Mouse (Mus musculus) embryonic fibroblast, embryonic 13.5 days (primary cell): ENCODE measurements around the gene Sdk2.

ENCODE experiments used
- CTCF ChIP-seq: IDR thresholded peaks from 2 replicates; pipeline ENCODE4 v1.5.1; 2011; ENCODE audit warnings: mild to moderate bottlenecking, control low read depth, low read length, moderate library complexity, borderline replicate concordance; ENCODE audit not compliant: insufficient read depth
- POLR2A ChIP-seq: IDR thresholded peaks from 2 replicates; pipeline ENCODE4 v1.6.1; 2011; ENCODE audit warnings: low read depth, mild to moderate bottlenecking, control low read depth, low read length, moderate library complexity

GRCm38 (mm10) chr11:114093175-114093574, 26.3 kb upstream of the Sdk2 start:
- TF ChIP-seq CTCF (no peak), POLR2A (no peak)
